Mouse (Mus musculus) liver, embryonic 11.5 days (tissue): ENCODE results near the gene Mettl8. TPM values are rescaled to one million over a fixed set of nuclear protein-coding genes. Genes with fewer than 3 reads are reported as not detected.

ENCODE experiments used
- ATAC-seq: fragments of 200-750 bp; cut with Nextera tagmentation; replicated peaks from 2 replicates; pipeline ENCODE4 v1.8.0; 2017; ENCODE audit warnings: moderate number of reproducible peaks, mild to moderate bottlenecking, moderate TSS enrichment, moderate library complexity; ENCODE audit not compliant: low FRiP score
- DNase-seq: peaks from one replicate; pipeline ENCODE4 v3.0.0-alpha.2; 2017; ENCODE audit warnings: low spot score
- H3K27ac ChIP-seq: fragments of 300-500 bp; sonication (generic); 2 replicates; pipeline ENCODE4 v1.5.1; 2014; ENCODE audit warnings: mild to moderate bottlenecking, low read depth, low read length, control low read depth
- H3K27me3 ChIP-seq: fragments of 300-500 bp; sonication (generic); replicated peaks from 2 replicates; pipeline ENCODE4 v1.6.1; 2014; ENCODE audit warnings: low read length, mixed read lengths; ENCODE audit not compliant: control insufficient read depth, insufficient read depth
- H3K36me3 ChIP-seq: fragments of 300-500 bp; sonication (generic); 2 replicates; pipeline ENCODE4 v1.6.1; 2014; ENCODE audit warnings: mild to moderate bottlenecking, low read length, moderate library complexity, mixed read lengths; ENCODE audit not compliant: control insufficient read depth, insufficient read depth
- H3K4me1 ChIP-seq: fragments of 300-500 bp; sonication (generic); replicated peaks from 2 replicates; pipeline ENCODE4 v1.6.1; 2014; ENCODE audit warnings: low read length, mixed read lengths; ENCODE audit not compliant: control insufficient read depth, insufficient read depth
- H3K4me2 ChIP-seq: fragments of 300-500 bp; sonication (generic); 2 replicates; pipeline ENCODE4 v1.6.1; 2014; ENCODE audit warnings: mild to moderate bottlenecking, control low read depth, moderate library complexity
- H3K4me3 ChIP-seq: fragments of 300-500 bp; sonication (generic); 2 replicates; pipeline ENCODE4 v1.5.1; 2014; ENCODE audit warnings: low read depth, low read length, control low read depth
- H3K9ac ChIP-seq: fragments of 300-500 bp; sonication (generic); 2 replicates; pipeline ENCODE4 v1.6.1; 2014; ENCODE audit warnings: low read depth, low read length, control low read depth
- H3K9me3 ChIP-seq: fragments of 300-500 bp; sonication (generic); 2 replicates; pipeline ENCODE4 v1.6.1; 2016; ENCODE audit warnings: low read length, inconsistent platforms, mixed read lengths; ENCODE audit not compliant: control insufficient read depth
- WGBS: fragments of 180-500 bp; shearing (Covaris S2); extraction: QIAGEN DNeasy Blood & Tissue Kit; methylation state at CpG from one replicate; pipeline ENCODE4 v1.1.7; 2014; 5-methylcytosine and 5-hydroxymethylcytosine counted together
- polyA plus RNA-seq: library from polyadenylated mRNA; unstranded; fragments of >200 nt; fragmentation: Nextera tagmentation; extraction: Ambion mirVana; gene quantifications from 2 replicates; pipeline ENCODE4 v1.2.1, GENCODE M21; 2014

Gene Mettl8
- polyA plus RNA-seq, 1 experiment from 2014 or later, result 24.1 TPM

DNA sequence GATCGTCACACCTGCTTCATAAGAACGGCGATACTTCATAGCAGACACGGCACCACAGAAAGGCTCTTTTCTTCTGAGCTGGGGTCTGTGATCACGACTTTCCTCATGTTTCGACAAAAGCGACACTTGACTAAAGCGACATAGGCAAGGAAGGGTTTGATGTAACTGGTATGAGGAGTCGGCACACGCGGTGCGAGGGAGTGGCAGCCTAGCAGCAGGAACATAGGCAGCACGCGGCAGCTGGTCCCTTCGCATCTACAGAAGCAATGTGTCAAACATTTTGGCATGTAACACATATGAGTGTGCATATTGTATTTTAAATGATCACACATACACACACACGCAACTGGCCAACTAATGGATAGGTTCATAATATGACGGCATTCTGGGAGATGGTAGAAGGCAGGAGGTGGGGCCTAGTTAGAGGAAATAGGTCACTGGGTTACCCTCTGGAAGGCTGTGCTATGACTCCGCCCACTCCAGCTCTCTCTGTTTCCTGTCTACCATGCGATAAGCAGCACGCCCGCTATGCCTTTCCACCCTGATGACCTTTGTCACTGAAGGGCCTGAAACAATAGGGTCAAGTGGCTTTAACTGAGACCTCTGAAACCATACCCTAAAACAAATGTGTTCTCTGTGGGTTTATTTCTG is 116.4 kb downstream of the Mettl8 start:
- H3K36me3 ChIP-seq, result no peaks in the 10 kb centered on the region
- no peaks in the 10 kb centered on the region for H3K27me3 ChIP-seq
- H3K4me1 ChIP-seq, result peaks cover 8% of the 10 kb centered on the region
- WGBS, result 70% methylated on average over 21 of the region's 21 CpGs
- no peak overlapping the region for H3K27ac ChIP-seq
- H3K4me2 ChIP-seq, result peak overlapping the region; percentile 29; the same call in 1 of the 2 replicates
- no peaks in the 10 kb centered on the region for H3K9me3 ChIP-seq
- no peak overlapping the region for H3K9ac ChIP-seq
- ATAC-seq (peak; percentile 92), DNase-seq (no peak)
- peak overlapping the region; percentile 15; the same call in 1 of the 2 replicates for H3K4me3 ChIP-seq

DNA sequence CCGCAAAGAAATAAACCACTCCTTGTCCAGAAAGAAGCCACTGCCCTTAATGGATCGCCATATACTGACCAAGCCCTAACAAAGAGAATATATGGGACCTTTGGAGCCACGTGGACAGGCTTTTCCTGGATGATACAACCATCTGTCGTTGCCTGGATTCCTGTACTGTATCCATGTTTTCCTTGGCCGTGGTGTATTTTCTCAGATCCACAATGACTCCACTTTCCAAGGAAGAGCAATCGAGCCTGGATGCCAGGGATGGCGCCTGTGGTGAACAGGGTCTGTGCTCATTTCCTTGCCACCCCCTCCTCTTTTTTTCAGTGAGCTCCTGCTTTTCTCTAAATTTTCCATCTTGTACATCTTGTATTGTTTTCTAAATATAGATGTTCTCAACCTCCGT is 120.6 kb downstream of the Mettl8 start:
- no peak for ATAC-seq
- 75% methylated on average over 8 of the region's 8 CpGs for WGBS
- no peak overlapping the region for H3K9ac ChIP-seq

DNA sequence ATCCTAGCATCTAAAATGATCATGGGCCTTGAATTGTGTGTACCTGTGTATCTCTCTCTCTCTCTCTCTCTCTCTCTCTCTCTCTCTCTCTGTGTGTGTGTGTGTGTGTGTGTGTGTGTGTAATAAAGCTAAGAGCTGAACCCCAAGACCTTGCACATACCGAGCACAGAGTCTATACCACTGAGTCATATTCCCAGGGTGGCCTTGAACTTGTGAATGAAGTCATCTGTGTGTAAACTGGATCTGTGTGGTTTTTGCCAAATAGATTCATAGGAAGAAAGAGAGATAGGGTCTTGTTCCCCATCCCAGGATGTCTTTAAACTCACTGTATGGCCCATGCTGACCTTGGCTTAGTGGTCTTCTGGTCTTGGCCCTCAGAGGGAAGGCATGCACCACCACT is 121.9 kb downstream of the Mettl8 start:
- Histone ChIP-seq H3K4me2 (no peak overlapping the region), H3K27me3 (no peaks in the 10 kb centered on the region), H3K27ac (no peak overlapping the region), H3K4me1 (no peaks in the 10 kb centered on the region), H3K36me3 (no peaks in the 10 kb centered on the region), H3K9ac (no peak overlapping the region), H3K4me3 (no peak overlapping the region), H3K9me3 (no peaks in the 10 kb centered on the region)
- DNase-seq (no peak), ATAC-seq (no peak)
- WGBS, result 83% methylated on average over 1 of the region's 1 CpGs

More for the DNA sequence above, 120.6 kb downstream of the Mettl8 start:
- no peak for DNase-seq
- Histone ChIP-seq H3K27me3 (no peaks in the 10 kb centered on the region), H3K27ac (no peak overlapping the region), H3K36me3 (no peaks in the 10 kb centered on the region), H3K4me1 (peaks cover 8% of the 10 kb centered on the region), H3K4me3 (no peak overlapping the region), H3K4me2 (no peak overlapping the region), H3K9me3 (no peaks in the 10 kb centered on the region)

DNA sequence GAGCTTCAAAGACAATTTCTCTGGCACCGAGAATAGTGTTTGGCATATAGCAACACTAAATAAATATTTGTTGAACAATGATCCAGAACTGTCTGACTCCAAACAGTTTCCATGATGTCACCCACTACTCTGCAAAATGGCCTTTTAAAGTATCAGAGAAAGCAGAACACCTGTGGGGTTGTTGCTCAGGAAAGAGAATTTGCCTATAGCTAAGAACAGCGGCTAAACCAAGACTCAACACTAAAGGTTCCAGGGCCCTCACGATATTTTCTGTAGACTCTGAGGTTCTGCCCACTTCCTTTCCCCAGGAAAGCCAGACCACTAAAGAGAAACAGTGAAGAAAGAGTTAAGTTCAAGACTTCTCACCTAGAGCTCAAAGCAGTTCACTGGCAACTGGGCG is 122.4 kb downstream of the Mettl8 start:
- no peak overlapping the region for H3K27ac ChIP-seq
- H3K36me3 ChIP-seq, result no peaks in the 10 kb centered on the region
- H3K4me1 ChIP-seq, result no peaks in the 10 kb centered on the region
- no peak overlapping the region for H3K4me2 ChIP-seq
- DNase-seq, result no peak
- 67% methylated on average over 4 of the region's 4 CpGs for WGBS
- no peak overlapping the region for H3K4me3 ChIP-seq
- H3K9me3 ChIP-seq, result no peaks in the 10 kb centered on the region
- ATAC-seq, result no peak
- H3K27me3 ChIP-seq, result no peaks in the 10 kb centered on the region
- no peak overlapping the region for H3K9ac ChIP-seq

DNA sequence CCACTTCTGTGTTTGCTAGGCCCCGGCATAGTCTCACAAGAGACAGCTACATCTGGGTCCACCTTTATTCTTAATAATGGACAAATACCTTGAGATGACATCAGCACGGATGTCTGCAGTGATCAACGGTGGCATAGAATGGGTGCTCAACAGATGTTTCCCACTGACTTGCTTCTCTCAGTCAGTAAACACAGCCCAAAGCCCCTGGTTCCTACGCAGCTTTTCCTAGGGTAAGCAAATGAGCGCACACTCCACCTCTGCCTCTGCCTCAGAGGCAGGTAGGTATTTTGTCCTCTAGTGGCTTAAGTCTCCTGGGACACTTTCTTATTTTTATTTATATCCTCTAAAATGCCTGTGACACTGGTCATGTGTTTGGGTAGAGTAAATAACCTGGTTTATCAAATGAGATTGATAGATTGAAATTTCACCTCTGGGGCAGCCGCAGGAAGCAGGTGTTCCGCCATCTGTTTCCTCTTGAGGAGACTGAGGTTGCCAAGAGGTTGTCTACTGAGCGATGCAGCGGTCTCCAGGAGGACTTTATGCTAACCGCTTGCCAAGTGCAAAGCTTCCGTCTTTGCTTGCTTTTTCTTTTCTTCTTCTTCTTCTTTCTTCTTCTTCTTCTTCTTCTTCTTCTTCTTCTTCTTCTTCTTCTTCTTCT is 124.6 kb downstream of the Mettl8 start:
- H3K4me1 ChIP-seq, result no peaks in the 10 kb centered on the region
- no peaks in the 10 kb centered on the region for H3K36me3 ChIP-seq
- ATAC-seq (no peak), DNase-seq (no peak)
- WGBS, result 74% methylated on average over 11 of the region's 11 CpGs
- H3K27me3 ChIP-seq, result no peaks in the 10 kb centered on the region
- H3K4me2 ChIP-seq, result no peak overlapping the region
- no peak overlapping the region for H3K4me3 ChIP-seq
- H3K27ac ChIP-seq, result no peak overlapping the region
- no peak overlapping the region for H3K9ac ChIP-seq
- no peaks in the 10 kb centered on the region for H3K9me3 ChIP-seq

DNA sequence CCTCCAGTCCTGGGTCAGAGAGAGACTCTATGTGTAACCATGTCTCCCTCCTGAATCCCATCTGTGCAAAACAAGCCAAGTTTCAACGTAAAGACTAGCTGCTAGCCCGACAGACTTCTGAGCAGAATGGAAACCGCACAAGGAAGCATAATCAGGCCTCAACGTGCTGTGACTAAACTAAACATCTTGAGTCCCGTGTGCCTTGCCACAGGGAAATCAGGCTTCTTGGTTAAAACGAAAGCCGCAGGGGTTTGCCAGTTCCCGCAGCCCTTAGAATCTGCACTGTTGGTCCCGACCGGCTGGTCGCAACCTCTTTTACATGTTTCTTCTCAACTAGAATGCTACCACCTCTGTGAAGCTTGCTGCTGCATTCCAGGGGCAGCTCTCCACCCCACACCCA is 125.7 kb downstream of the Mettl8 start:
- ATAC-seq (no peak), DNase-seq (no peak)
- no peak overlapping the region for H3K9ac ChIP-seq
- WGBS, result 85% methylated on average over 11 of the region's 11 CpGs
- no peaks in the 10 kb centered on the region for H3K36me3 ChIP-seq
- H3K4me1 ChIP-seq, result no peaks in the 10 kb centered on the region
- no peaks in the 10 kb centered on the region for H3K27me3 ChIP-seq
- H3K4me3 ChIP-seq, result no peak overlapping the region
- no peak overlapping the region for H3K4me2 ChIP-seq
- no peaks in the 10 kb centered on the region for H3K9me3 ChIP-seq
- H3K27ac ChIP-seq, result no peak overlapping the region

GRCm38 (mm10) chr2:70924049-70924448 is 131.3 kb downstream of the Mettl8 start:
- no peak overlapping the region for H3K4me3 ChIP-seq
- no peaks in the 10 kb centered on the region for H3K27me3 ChIP-seq
- ATAC-seq (peak; percentile 39; the same call in 1 of the 2 replicates), DNase-seq (no peak)
- H3K36me3 ChIP-seq, result no peaks in the 10 kb centered on the region
- peaks cover 8% of the 10 kb centered on the region for H3K4me1 ChIP-seq
- H3K9ac ChIP-seq, result no peak overlapping the region
- H3K4me2 ChIP-seq, result no peak overlapping the region
- H3K9me3 ChIP-seq, result no peaks in the 10 kb centered on the region
- H3K27ac ChIP-seq, result no peak overlapping the region
- 82% methylated on average over 1 of the region's 1 CpGs for WGBS

DNA sequence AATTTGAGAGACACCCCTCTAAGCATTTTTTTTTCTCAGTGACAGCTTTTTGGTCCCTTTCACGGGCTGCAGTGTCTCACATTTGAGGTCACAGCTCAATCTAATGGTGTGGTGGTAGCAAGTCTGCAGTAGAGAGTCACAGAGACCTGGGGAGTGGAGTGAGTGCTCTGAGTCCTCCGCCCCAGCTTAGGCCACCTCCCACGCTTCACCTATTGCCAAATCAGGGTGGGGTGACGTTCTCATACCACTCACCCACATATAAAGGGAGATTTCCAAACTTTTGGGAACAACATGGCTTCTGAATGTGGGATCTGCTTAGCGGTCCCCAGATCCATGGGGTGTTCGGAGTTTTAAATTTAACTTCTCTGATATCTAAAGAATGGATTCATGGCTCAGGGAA is 132.6 kb downstream of the Mettl8 start:
- DNase-seq, result no peak
- Histone ChIP-seq H3K9me3 (no peaks in the 10 kb centered on the region), H3K4me2 (peak overlapping the region; percentile 34), H3K4me3 (no peak overlapping the region), H3K27ac (no peak overlapping the region), H3K27me3 (no peaks in the 10 kb centered on the region), H3K9ac (no peak overlapping the region), H3K36me3 (no peaks in the 10 kb centered on the region), H3K4me1 (peaks cover 11% of the 10 kb centered on the region)
- ATAC-seq, result no peak
- 68% methylated on average over 6 of the region's 6 CpGs for WGBS
